Mouse (Mus musculus) testis, adult 2 months (tissue): ENCODE results near the gene Rtbdn.

Experiments used
- CTCF ChIP-seq: fragments of 200-500 bp; IDR thresholded peaks from 2 replicates; pipeline ENCODE4 v1.5.1; 2012; ENCODE audit warnings: low read depth, mild to moderate bottlenecking, inconsistent platforms, low read length, moderate library complexity; ENCODE audit not compliant: control insufficient read depth, insufficient read depth, insufficient replicate concordance
- POLR2A ChIP-seq: fragments of 200-500 bp; IDR thresholded peaks from 2 replicates; pipeline ENCODE4 v1.6.1; 2012; ENCODE audit warnings: low read depth, mild to moderate bottlenecking, inconsistent platforms, low read length, moderate library complexity; ENCODE audit not compliant: control insufficient read depth

GRCm38 (mm10) chr8:84918646-84919045, 28.1 kb upstream of the Rtbdn start:
- TF ChIP-seq POLR2A = no peak
- TF ChIP-seq CTCF = no peak
